Mouse (Mus musculus) embryo, embryonic 11.5 days (tissue): ENCODE results near the gene Gm4216.
"Not testable (repeated sequence)": the region's sequence is repeated elsewhere in the genome, so short reads cannot be mapped to it uniquely, and the experiment has no call there.

ENCODE experiments used
- DNase-seq: peaks from one replicate; pipeline ENCODE4 v3.0.0-alpha.2; 2012; ENCODE audit warnings: low read depth, low spot score

Gene Gm4216

DNA sequence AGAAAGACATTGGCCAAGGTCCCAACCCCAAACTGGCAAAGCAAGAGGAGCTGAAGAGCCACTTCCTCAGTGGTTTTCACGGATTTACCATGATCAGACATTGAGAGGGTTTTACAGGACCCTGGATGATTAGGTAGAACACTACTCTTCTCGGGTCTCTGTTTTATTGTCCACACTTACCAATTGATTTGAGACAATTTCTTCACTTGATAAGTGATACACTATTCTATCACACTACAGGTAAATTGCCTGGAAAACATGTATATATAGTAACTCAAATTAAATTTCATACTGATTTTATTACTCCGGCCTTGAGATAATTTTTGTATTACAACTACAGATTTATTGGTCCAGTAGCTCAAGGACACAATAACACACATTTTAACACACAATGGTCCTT is at the start of gene Gm4216:
TSS of gene Gm4216 (minus strand) at position 101 of the 400 bp plus-strand sequence.
- DNase-seq, result not testable (repeated sequence)

DNA sequence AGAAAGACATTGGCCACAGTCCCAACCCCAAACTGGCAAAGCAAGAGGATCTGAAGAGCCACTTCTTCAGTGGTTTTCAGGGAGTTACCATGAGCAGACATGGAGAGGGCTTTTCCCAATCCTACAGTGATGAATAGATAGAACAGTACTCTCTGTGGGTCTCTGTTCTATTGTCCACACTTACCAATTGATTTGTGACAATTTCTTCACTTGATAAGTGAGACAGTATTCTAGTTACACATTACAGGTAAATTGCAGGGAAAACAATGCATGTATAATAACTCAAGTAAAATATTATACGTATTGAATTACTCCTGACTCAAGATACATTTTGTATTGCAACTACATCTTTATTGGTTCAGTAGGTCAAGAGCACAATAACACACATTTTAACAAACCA is 47.6 kb upstream of the Gm4216 start, which contains the start of gene Gm8720:
TSS of gene Gm8720 (minus strand) at position 101 of the 400 bp plus-strand sequence.
- DNase-seq, result not testable (repeated sequence)

DNA sequence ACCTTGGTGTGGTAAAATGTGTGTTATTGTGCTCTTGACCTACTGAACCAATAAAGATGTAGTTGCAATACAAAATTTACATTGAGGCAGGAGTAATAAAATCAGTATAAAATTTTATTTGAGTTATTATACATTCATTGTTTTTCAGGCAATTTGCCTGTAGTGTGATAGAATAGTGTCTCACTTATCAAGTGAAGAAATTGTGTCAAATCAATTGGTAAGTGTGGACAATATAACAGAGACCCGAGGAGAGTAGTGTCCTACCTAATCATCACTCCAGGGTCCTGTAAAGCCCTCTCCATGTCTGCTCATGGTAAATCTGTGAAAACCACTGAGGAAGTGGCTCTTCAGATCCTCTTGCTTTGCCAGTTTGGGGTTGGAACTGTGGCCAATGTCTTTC is 35.5 kb upstream of the Gm4216 start, which contains the start of gene Vmn1r163:
TSS of gene Vmn1r163 (plus strand) at position 301 of the 400 bp plus-strand sequence.
- not testable (repeated sequence) for DNase-seq

DNA sequence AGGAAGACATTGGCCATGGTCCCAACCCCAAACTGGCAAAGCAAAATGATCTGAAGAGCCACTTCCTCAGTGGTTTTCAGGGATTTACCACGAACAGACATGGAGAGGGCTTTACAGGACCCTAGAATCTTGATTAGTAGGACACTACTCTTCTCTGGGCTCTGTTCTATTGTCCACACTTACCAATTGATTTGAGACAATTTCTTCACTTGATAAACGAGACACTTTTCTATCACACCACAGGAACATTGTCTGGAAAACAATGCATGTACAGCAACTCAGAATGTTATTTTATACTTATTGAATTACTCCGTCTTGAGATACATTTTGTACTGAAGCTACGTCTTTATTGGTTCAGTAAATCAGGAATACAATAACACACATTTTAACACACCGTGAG is 35.1 kb downstream of the Gm4216 start, which contains the start of gene Gm4214:
TSS of gene Gm4214 (minus strand) at position 101 of the 400 bp plus-strand sequence.
- DNase-seq, result not testable (repeated sequence)
